Mouse (Mus musculus): ENCODE measurements around the gene Gpc3. TPM values are rescaled to one million over a fixed set of nuclear protein-coding genes. Genes with fewer than 3 reads are reported as not detected.

Gene Gpc3
- 1 to 10 TPM; 3.8 to 6.6 TPM for total RNA-seq (2021)
- long read RNA-seq, experiment 1, partial matches to known transcripts = 0 of 5 reads
- long read RNA-seq, experiment 1, other reads (novel, unspliced or antisense) = 1 of 5 reads
- long read RNA-seq, experiment 2, partial matches to known transcripts = 0 of 4 reads
- long read RNA-seq, experiment 2, other reads (novel, unspliced or antisense) = 0 of 4 reads

DNA sequence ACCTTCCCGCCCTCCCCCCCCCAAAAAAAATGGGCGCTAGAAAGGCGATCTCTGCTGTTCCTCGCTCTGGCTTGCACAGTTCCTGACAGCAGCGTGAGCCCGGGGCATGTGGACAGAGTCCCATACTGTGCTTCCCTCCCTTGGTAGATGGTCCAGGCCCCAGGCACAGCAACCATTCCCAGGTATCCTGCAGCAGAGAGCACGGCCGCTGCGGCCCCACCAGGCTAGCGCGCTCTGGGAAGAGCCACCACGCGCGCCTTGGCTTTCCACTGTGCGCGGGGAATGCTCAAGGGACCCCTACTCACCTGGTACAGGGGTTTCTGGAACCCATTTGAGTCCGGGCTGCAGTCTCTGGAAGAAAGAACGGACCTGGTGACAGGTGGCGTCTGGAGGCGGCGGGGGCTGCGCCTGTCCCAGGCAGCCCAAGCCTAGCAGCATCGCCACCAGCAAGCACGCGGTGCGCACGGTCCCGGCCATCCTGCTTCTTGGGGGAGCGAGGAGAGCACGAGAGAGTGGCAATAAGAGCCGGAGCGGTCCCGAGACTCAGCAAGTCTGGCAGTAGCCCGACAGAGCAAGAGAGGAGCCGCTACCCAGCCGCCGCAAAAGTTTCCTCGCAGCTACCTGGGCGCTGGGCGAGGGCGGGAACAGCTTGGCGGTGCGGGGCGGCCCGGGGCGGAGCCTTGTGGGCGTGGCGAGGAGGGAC lies at the start of gene Gpc3:
Gpc3 (minus strand) TSS at position 623 of the 703 bp plus-strand sequence.
- DNase-seq (ENCODE audit: low spot score in 2 of 2) = peak; percentile 24 to 31

DNA sequence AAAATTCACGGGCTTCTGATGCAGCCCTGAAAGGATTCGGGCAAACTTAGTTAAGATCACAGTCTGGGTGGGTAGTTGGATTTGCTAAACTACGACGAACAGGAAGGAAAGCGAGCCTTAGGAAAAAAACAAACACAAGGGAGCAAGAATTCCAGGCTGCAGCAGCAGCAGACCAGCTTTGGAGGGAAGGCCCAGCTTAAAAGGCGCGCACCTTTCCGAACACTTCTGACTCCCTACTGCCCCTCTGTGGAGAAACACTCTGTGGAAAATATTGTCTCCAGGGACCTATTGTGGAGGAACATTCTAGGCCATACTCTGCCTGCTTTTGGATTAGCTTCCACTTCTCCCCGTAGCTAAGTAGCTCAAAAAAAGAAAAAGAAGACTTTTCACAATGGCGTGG lies 38.2 kb upstream of the Gpc3 start:
- DNase-seq (ENCODE audit: low spot score in 2 of 2) = peak; percentile 20 to 24

DNA sequence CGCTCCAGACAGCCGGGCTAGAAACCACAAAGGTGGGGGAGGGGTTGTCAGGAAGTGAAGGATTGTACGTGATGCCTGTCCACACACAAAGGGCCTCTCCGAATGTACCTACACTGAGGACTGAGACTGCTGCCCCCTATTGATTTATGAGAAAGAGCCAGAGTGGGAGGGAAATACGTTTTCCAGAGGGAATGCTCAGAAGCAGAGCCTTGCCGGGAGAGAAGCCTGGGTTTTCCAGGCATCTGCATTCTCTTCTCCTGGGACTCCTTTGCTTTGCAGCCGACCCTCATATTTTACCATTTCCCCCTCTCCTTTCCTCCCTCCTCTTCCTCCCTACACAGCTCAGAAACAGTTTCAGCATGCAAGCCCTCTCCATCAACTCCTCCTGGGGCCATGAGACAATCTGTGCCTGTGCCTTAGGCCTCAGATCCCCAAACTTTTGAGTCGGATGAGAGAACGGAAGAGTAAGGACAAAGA lies 37.8 kb upstream of the Gpc3 start:
- no peak for DNase-seq (ENCODE audit: low spot score in 2 of 2)

DNA sequence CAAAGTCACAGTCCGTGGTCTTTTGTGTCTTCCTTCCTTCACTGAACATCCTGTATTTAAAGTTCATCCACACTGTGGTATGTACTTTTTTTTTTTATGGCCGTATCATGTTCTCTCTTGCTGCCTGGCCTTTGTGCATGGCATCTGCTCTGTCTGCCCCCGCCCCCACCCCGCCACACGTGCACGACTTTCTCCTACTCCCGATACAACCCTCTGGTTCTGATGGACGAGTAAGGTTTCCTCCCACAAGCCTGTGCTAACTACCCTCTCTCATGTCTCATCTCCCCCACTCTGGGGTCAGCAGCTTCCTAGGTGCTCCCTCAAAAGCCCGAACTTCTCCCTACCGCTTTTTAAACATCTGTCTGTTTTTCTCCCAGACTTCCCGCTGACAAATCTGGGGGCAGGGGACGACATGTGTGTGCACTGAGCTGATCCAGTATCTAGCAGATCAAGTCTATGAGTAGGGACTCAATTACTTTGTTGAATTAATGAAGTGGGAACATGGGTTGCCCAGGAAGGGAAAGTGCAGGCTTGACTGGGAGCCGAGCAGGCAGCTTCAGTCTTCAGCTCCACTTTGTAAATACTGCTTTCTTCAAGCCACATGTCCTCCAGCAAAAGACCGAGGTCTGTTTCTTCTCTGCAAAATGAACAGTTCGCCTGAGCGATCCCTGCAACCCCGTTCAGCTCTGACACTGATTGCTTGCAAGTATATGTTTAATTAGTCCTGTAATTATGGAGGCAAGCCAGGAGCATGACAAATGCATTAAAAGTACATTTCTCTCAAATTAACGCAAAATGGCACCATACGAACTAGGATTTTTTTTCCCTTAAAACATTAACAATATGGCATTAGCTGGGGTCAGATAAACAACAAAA lies 35.4 kb upstream of the Gpc3 start:
- no peak for DNase-seq (ENCODE audit: low spot score in 2 of 2)

DNA sequence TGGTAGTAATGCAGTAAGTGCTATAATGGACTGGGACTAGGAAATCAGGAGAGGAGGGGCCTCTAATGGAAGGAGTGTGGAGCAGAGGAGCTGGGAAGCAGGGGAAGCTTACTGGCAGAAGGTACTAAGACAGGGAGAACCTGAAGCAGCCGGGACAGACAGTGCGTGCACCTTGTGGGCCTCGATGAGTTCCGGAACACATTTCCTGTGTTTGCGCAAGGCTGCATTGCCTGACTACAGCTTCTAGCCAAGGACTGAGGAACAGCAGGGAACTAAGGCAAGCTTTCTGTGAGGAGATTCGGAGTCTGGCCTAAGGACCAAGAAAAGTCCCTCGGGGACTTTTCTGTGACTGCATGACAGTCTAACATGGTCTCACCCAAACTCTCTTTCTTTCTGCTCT lies 30.6 kb upstream of the Gpc3 start:
- no peak for DNase-seq (ENCODE audit: low spot score in 2 of 2)

DNA sequence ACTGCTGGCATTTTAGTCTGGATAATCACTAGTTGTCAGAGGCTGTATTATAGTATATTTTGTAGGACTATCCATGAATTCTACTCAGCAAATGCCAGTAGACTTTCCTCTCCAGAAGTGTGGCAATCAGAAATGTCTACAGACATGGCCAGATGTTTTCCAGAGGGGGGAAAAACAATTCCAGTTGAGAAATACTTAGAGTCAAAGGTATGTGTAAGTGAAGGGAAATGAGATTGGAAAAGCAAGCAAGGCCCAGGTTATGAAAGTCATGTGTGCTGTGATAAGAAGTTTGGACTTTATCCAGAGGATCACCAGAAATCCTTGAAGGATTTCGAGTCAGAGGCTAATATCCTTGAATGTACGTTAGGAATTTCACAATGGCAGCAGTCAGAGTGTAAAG lies 29.6 kb upstream of the Gpc3 start:
- no peak for DNase-seq (ENCODE audit: low spot score in 2 of 2)

DNA sequence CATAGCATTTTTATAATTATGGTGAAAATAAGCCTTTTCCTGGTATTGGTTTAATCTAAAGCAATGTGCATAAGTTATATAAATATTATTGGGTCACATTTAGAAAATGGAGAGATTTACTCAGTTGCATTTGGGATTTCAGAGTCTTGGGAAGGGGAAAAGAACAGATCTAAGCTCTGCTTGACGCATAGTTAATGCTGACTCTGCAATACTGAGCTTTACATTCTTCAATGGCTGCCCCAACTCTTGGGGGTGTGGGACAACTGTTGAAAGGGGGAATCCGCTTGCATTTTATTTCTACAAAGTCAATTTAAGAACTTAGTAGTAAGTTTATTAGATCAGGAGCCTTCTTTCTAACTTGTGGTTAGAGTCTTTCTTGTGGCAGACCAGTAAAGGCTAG lies 28.4 kb upstream of the Gpc3 start:
- DNase-seq (ENCODE audit: low spot score in 2 of 2) = no peak

DNA sequence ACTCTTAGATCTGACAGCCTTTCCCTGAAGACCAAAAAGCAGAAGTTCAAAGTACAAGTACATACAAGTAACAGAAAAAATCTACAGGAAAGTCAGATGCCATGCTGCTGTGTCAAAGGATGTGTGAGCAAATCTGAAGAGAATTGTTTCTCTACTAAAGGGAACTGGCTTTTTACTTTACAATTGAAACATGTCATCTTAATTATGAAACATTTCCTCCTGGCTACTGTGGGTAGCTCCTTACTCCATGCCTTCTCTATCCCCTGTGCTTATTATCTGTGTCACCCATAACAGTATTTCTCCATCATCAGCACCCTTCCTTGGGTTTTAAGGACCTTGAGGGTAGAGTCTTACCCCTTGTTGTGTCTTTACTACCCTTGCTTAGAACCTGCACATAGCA lies 23.7 kb upstream of the Gpc3 start:
- DNase-seq (ENCODE audit: low spot score in 2 of 2) = no peak

DNA sequence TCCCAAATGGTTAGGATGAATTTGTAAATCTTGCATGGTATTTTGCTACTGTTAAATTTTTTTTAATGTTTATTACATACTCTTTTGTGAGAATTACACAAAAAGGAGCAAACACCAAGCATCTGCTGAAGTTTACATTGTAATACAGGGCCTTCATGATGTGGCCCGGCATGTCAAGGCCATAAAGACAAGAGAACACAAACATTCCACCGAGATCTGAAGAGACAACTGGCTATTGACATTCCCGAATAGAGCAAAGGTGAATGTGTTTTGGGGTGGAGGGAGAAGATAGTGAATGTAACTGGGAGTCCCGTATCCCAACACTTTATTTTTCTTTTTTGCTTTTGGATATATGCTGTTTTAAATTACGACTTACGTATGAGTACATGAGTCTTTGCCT lies 20.2 kb upstream of the Gpc3 start:
- no peak for DNase-seq (ENCODE audit: low spot score in 2 of 2)

DNA sequence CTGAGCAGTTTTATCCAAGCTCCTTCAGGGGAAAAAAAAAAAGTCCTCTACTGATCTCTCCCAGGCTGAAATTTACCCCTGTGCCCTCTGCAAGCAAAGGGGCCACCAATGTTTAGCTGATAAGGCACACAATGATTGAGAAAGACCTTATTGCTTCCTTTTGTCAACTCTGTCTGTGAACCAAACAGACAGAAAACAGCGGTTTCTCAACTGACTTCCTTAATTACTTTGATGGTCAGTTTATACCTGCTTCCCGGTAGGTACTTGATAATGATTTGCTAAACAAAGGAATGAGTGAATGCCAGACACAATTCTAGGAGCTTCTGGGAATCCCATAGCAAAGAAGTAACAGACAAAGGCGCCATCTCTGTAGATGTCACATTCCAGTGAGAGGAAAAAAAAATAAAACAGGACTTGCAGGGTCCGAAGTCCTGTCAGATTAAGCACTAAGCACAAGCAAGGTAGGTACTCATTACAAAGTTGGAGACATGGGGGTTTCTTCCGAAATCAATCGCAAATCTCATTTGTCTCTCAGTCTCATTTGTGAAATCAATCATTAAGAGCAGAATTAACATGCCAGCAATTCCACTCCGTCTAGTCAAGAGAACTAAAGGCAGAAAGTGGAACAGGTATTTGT lies 19.1 kb upstream of the Gpc3 start:
- DNase-seq (ENCODE audit: low spot score in 2 of 2) = no peak

DNA sequence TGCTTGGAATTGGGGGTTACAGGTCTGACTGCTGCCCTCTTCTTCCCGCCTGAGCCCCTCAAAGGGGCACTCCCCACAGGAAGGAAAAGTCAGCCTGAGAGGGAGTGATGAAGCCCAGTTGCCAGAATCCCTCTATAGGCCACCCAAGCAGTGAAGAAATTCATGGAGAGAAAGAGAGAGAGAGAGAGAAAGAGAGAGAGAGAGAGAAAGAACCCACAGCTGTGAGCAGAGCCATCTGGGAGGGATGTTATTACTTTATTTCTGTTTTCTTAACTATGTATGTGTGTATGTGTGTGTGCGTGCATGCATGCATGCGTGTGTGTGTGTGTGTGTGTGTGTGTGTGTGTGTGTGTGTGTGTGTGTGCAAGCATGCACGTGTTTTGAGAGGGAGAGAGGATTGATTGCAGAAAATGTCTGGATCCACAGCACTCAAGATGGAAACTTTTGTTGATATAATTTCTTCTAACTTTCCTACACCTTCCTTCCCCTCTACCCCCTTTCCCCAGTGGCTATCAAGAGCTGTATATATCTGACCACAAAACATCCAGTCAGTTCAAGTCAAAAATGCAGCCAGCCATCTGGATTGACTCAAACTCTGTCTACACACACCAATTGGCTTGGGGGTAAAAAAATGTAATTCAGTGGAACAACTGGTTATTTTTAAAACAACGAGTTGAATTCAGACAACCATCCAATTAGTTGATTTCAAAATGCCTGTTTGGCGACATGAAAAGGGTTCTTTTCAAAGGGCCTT lies 13.4 kb upstream of the Gpc3 start:
- no peak for DNase-seq (ENCODE audit: low spot score in 2 of 2)

DNA sequence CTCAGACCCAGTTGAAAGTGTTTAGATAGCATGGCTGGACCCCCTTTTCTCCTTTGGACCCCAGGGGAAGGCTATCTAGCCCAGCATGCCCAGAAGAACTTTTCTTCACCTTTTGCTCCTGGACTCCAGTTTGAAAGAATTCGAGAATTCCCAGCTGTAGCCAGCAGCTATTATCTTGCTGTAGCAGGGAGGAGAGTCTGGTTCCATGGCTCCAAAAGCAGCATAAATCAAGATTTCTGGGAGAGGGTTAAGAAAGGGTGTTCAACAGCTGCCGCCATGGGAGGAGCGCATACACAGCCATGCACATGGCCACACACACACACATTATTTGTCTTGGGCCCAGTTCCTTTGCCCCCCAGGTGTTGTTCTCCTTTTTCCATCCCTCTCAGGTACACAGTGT lies 4.1 kb upstream of the Gpc3 start:
- no peak for DNase-seq (ENCODE audit: low spot score in 2 of 2)

DNA sequence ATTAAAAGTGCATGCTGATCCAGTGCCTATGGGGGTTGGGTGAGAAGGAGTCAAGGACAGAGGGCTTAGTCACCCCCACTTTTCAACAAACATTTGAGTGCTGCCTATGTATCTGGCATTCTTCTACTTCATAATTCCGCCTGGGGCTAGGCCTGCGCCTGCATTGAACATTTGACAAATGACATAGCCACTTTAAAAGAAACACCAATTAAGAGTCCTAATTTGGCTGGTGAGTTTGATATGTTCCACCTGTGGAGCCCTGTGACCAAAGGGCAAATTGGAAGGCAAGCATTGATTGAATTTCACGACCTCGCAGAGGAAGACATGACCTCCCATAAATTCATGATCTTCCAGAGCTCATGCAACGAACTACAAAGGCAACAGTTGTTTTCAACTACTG lies 2.4 kb upstream of the Gpc3 start:
- DNase-seq (ENCODE audit: low spot score in 2 of 2) = no peak

DNA sequence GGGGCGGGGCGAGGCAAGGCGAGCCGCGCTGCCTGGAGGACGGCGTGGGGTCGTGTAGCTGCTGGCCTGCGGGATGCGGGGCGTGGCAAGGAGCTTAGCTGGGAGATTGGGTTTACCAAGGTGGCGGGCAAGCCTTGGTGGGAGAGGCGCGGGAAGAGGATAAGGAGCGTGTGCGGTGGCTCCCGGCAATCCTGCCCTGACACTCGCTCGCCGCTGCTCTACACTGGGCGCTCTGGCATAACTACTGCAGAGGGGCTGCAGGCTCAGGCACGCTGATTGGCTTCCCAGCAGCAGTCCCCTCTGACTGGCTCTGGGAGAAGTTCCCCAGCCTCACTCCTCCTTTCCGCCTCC lies 256 bp upstream of the Gpc3 start:
- no peak for DNase-seq (ENCODE audit: low spot score in 2 of 2)

DNA sequence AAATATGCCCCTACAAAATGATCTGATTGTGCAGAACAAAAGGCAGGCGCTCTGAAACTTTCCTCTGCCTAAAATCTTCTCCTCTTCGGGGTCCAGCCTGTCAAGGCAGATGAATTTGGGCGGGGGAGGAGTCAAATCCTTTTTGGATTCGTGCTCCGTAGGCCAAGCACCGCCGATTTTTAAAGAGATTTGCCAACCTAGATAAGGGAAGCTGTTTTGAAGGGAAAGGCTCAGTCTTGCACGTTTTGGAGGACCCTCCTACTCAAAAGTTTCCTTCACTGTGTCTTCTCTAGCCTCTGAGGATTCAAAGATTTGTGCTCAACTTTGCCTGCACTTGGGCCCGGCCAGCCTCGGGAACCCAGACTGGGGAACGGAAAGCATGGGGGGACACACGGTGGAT lies 944 bp downstream of the Gpc3 start:
- DNase-seq (ENCODE audit: low spot score in 2 of 2) = no peak

DNA sequence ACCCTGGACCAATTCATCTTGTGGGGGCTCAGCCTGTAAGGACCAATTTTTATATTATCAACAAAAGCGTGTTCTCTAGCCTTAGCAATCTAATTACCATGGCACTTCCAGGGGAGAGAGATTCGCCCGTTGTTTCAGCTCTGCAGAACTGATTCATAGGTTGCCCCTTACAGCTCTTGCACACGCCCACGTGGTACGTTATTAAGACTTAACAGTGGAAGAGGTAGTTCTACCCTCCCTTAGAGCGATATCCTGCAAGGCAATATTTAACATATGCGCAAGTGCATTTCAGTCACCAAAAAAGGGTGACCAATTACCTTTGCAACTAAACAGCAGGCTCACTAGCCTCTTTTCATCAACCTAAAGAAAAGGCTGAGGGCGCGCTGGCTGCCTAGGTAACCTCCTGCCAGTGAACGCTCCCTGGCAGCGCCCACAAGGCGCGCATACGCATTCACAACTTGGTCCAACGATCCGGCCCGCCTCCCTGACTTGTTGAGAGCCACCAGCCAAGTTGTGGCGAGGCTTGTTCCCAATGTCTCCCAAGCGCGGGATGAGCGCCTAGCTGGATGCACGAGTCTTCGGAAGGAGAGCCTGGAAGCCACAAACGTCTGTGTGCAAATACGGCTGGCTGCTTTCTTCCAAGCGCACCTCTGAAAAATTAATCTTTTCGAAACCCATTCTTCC lies 1.6 kb downstream of the Gpc3 start:
- DNase-seq (ENCODE audit: low spot score in 2 of 2) = peak in 1 of 2 experiments; percentile 20

DNA sequence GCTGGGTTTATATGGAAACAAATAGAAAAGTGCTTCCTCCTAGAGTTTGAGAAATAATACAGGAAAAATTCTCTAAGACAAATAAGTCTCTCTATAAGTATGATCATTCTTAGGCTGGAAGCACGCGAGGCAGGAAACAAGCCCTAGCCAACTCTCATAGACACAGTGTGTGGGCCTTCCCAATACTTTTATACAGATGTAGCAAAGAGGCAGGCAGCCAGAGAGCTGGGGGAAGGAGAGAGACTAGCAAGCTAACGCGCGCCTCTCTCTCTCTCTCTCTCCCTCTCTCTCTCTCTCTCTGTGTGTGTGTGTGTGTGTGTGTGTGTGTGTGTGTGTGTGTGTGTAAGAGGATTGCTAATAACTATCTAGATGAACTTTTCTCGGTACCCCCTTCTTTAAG lies 2.2 kb downstream of the Gpc3 start:
- no peak for DNase-seq (ENCODE audit: low spot score in 2 of 2)

DNA sequence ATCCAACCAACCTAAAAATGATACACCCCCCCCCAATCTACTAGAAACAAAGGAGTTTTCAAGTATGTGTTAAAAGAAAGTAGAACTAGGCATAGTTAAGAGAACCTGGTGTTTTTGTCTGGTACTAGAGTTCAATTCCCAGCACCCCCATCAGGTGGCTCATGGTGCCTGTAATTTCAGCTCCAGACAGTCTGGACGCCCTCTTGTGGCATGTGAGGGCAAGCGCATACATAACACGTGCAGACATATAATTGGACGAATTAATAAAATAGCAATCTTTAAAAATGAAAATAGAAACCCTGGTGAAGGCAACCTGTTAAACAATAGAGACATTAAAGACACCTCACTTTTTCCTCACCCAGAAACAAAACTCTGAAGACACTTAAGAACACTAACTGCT lies 10.6 kb downstream of the Gpc3 start:
- DNase-seq (ENCODE audit: low spot score in 2 of 2) = no peak

DNA sequence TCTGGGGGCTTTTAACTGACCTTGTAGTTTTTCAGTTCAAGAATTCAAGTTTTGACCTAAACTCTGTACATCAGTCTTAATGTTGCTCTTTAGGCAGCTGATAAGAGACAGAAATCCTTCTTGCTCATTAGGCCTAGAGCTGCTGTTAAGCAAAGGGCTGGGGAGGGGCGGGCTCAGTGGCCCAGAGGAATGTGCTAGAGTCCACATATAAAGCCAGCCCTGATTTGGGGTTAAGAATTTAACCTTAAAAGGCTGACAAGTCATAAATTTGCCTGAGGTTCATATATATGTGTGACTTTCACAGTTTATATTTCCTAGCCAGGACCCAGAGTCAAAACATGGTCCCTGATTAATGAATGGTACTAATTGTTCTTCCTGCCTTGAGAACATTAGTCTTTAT lies 14.5 kb downstream of the Gpc3 start:
- DNase-seq (ENCODE audit: low spot score in 2 of 2) = no peak

DNA sequence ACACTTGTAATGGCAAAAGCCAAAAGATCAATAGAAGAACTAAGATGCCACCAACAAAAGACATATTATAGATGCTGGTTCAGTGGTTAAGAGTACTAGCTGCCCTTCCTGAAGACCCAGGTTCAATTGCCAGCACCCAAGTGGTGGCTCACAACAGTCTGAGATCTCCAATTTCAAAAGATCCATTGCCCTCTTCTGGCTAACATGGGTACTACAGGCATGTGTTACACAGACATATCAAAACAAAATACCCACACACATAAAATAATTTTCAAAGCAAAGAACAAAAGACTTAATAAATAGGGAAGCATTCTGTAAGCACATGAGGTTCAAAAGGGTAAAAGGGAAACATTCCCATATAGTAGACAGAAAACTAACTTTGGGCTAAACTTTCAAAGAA lies 26.1 kb downstream of the Gpc3 start:
- DNase-seq (ENCODE audit: low spot score in 2 of 2) = no peak

DNA sequence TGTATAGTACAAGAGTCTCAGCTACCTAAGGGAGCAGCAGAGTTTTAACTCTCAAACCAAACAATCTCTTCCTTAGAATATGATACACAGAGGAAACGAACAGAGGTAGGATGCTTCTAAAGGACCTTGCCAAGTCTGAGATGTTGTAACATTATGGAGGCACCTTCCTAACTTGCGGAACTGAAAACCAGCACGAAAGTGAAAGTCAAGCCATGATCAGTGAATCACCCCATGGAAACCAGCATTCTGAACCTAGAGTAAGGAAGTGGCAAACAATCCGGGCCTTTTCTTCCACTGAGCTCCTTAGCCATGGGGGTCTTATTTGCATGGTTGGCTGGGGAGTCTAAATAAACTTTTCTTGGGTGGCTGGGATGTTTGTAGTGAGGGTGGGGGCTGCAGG lies 53.8 kb downstream of the Gpc3 start:
- no peak for DNase-seq (ENCODE audit: low spot score in 2 of 2)

All from left cerebral cortex, adult 18-20 months (tissue).